Mouse (Mus musculus): ENCODE results near the gene Slc50a1. TPM values are rescaled to one million over a fixed set of nuclear protein-coding genes. Genes with fewer than 3 reads are reported as not detected.

The Slc50a1 gene
- total and polyA plus RNA-seq, 3 experiments, result 22.5 to 45.9 TPM; not detected in 1

DNA sequence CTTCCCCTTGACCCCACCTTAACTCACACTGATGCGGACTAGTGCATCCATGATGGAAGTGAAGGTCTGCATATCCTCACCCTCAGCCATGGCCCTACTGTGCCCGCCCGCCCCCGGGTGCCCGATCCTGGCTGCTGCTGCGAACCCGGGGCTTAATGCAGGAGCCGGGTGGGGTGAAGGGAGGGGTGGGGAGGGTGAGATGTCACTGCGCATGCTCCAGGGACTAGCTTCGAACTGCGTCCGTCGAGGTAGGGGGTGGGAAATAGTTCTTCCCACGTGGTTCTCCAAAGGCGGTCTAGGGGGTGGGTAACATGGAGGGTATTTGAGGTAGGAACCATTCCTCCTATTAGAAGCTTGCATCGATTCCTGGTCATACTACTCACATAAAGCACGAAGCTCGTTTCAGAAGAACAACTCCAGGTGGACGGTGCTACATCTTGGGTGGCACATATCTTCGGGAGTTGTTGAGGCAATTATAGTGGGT lies 24.6 kb downstream of the Slc50a1 start, which contains the start of gene Krtcap2:
TSS of gene Krtcap2 (plus strand) at position 279 of the 484 bp plus-strand sequence.
- H3K4me3 ChIP-seq (ENCODE audit: control insufficient read depth in 1 of 2, insufficient read depth in 1 of 2, low read depth in 2 of 2, low read length in 2 of 2), result peak within 1 kb of the TSS; percentile 84 to 89
- H3K9ac ChIP-seq (ENCODE audit: control insufficient read depth, low read depth, low read length, poor library complexity, severe bottlenecking), result peak within 1 kb of the TSS; percentile 99
- H3K27ac ChIP-seq (ENCODE audit: control insufficient read depth, low read depth, low read length), result peak within 1 kb of the TSS; percentile 98
- peak; percentile 94 for DNase-seq (ENCODE audit: low read depth, low spot score)
- no peaks in the 10 kb centered on the region for H3K27me3 ChIP-seq (ENCODE audit: control insufficient read depth in 1 of 2, insufficient read depth in 2 of 2, low read length in 2 of 2)
- H3K9me3 ChIP-seq (replicated peaks; ENCODE audit: insufficient read depth, low read length), result no peaks in the 10 kb centered on the region
- peaks cover 15 to 16% of the 10 kb centered on the region in 2 experiments; a peak in 3 of 4 replicates for H3K4me1 ChIP-seq (ENCODE audit: control insufficient read depth in 1 of 2, insufficient read depth in 2 of 2, low read length in 2 of 2)
- TF ChIP-seq RCOR1 (IDR thresholded peaks at IDR 0.05; ENCODE audit: low read depth, low read length) (0 out of 2 replicates have a peak, but pooled peaks have one; percentile 13), UBTF (IDR thresholded peaks at IDR 0.05; ENCODE audit: borderline replicate concordance, insufficient read depth, low read depth, low read length) (no peak), NRF1 (IDR thresholded peaks at IDR 0.05; ENCODE audit: insufficient read depth, low read depth, low read length, poor library complexity, severe bottlenecking) (peak; percentile 98), ETS1 (IDR thresholded peaks at IDR 0.05; ENCODE audit: low read depth, low read length) (peak; percentile 46; the same call in 1 of the 2 replicates), SMC3 (IDR thresholded peaks at IDR 0.05; ENCODE audit: low read depth, low read length) (no peak), TBP (IDR thresholded peaks at IDR 0.05; ENCODE audit: low read depth, low read length) (no peak), MEF2A (IDR thresholded peaks at IDR 0.05; ENCODE audit: extremely low read depth, insufficient replicate concordance, low read depth, low read length, poor library complexity, severe bottlenecking) (no peak), CHD1 (IDR thresholded peaks at IDR 0.05; ENCODE audit: low read depth, low read length) (0 out of 2 replicates have a peak, but pooled peaks have one; percentile 70), GABPA (IDR thresholded peaks at IDR 0.05; ENCODE audit: low read depth, low read length) (no peak), ZNF384 (IDR thresholded peaks at IDR 0.05; ENCODE audit: low read depth, low read length) (no peak), BHLHE40 (IDR thresholded peaks at IDR 0.05; ENCODE audit: borderline replicate concordance, low read depth, low read length) (no peak), ZKSCAN1 (IDR thresholded peaks at IDR 0.05; ENCODE audit: low read depth, low read length) (no peak), KAT2A (conservative IDR thresholded peaks at IDR 0.05; ENCODE audit: low read depth, low read length) (no peak), ELF1 (IDR thresholded peaks at IDR 0.05; ENCODE audit: low read depth, low read length) (no peak), USF2 (IDR thresholded peaks at IDR 0.05; ENCODE audit: borderline replicate concordance in 1 of 2, insufficient read depth in 1 of 2, low read depth in 1 of 2, low read length in 2 of 2) (peak in 1 of 2 experiments; percentile 44; a peak in 1 of 4 replicates), HCFC1 (IDR thresholded peaks at IDR 0.05; ENCODE audit: low read depth, low read length) (no peak), MYC (IDR thresholded peaks at IDR 0.05; ENCODE audit: low read depth, low read length) (peak; percentile 86), ZC3H11A (IDR thresholded peaks at IDR 0.05; ENCODE audit: low read depth, low read length) (no peak), EP300 (IDR thresholded peaks at IDR 0.05; ENCODE audit: low read depth in 1 of 2, low read length in 2 of 2) (no peak), MAZ (IDR thresholded peaks at IDR 0.05; ENCODE audit: low read depth, low read length) (peak; percentile 95), SIN3A (IDR thresholded peaks at IDR 0.05; ENCODE audit: low read length) (peak; percentile 19; the same call in 1 of the 2 replicates), NELFE (IDR thresholded peaks at IDR 0.05; ENCODE audit: low read depth, low read length) (no peak; the same call in 1 of the 2 replicates), MXI1 (IDR thresholded peaks at IDR 0.05; ENCODE audit: low read depth, low read length) (peak; percentile 82), USF1 (IDR thresholded peaks at IDR 0.05; ENCODE audit: low read depth, low read length) (peak; percentile 85), MYB (IDR thresholded peaks at IDR 0.05; ENCODE audit: low read depth, low read length) (no peak), ZMIZ1 (IDR thresholded peaks at IDR 0.05; ENCODE audit: low read depth, low read length) (no peak), TCF12 (IDR thresholded peaks at IDR 0.05; ENCODE audit: low read depth, low read length) (peak; percentile 41; the same call in 1 of the 2 replicates), MAX (IDR thresholded peaks at IDR 0.05; ENCODE audit: low read length) (peak; percentile 98), JUND (IDR thresholded peaks at IDR 0.05; ENCODE audit: low read depth, low read length) (no peak), E2F4 (IDR thresholded peaks at IDR 0.05; ENCODE audit: borderline replicate concordance, low read depth, low read length) (0 out of 2 replicates have a peak, but pooled peaks have one; percentile 25), RAD21 (IDR thresholded peaks at IDR 0.05; ENCODE audit: low read depth, low read length) (no peak), TAL1 (IDR thresholded peaks at IDR 0.05; ENCODE audit: low read length) (no peak), POLR2AphosphoS5 (IDR thresholded peaks at IDR 0.05; ENCODE audit: borderline replicate concordance, low read depth, low read length) (no peak), CHD2 (IDR thresholded peaks at IDR 0.05; ENCODE audit: low read length) (no peak), MAFK (IDR thresholded peaks at IDR 0.05; ENCODE audit: borderline replicate concordance, low read depth, low read length) (no peak), CTCF (IDR thresholded peaks at IDR 0.05 in 2 of 3, conservative IDR thresholded peaks at IDR 0.05 in 1 of 3; ENCODE audit: control insufficient read depth in 1 of 3, insufficient read depth in 1 of 3, low read depth in 2 of 3, low read length in 3 of 3, poor library complexity in 1 of 3, severe bottlenecking in 1 of 3) (no peak; a peak in 1 of 6 replicates)
- H3K79me2 ChIP-seq (ENCODE audit: control insufficient read depth, insufficient read depth, low read length, poor library complexity), result peaks cover 17% of the 10 kb centered on the region
- peaks cover 7 to 16% of the 10 kb centered on the region in 2 experiments; a peak in 3 of 4 replicates for H3K36me3 ChIP-seq (ENCODE audit: control insufficient read depth in 1 of 2, insufficient read depth in 2 of 2, low read length in 2 of 2)

All from MEL (cell line).